Comparison of ENCODE assay signal across 8 mouse cellular contexts in genomic region chr2:113440326-113441197, GRCm38 (mm10).
DNase-seq lines count a peak whose midpoint lies in the region; ATAC-seq and TF ChIP-seq lines count a peak whose summit lies in the region.

No protein-coding gene starts in this region.

- H3K27ac ChIP-seq in gastrocnemius, adult 2 months: peak overlapping the region; percentile 57
- H3K27ac ChIP-seq in hindbrain, embryonic 16.5 days (ENCODE audit: low read depth, low read length): no peak overlapping the region
- H3K27ac ChIP-seq in liver, embryonic 11.5 days (ENCODE audit: low read depth, low read length): no peak overlapping the region; the same call in 1 of the 2 replicates

- H3K27me3 ChIP-seq in hindbrain, embryonic 16.5 days (replicated peaks; ENCODE audit: control insufficient read depth, insufficient read depth, low read length): no peaks in the 10 kb centered on the region
- no peaks in the 10 kb centered on the region for H3K27me3 ChIP-seq in liver, embryonic 11.5 days (replicated peaks; ENCODE audit: control insufficient read depth, insufficient read depth, low read length)

- WGBS in hindbrain, embryonic 16.5 days: 22% methylated on average over 22 of the region's 22 CpGs
- 8% methylated on average over 22 of the region's 22 CpGs for WGBS in liver, embryonic 11.5 days

- intact Hi-C loops in gastrocnemius, adult 2 months (cut with DNase I): no loop called here

- ATAC-seq in CD4-positive, CD25-positive, alpha-beta regulatory T cell, adult 4 months: peak; percentile 23
- ATAC-seq in hindbrain, embryonic 16.5 days: 0 out of 2 replicates have a peak, but pooled peaks have one; percentile 30
- ATAC-seq in liver, embryonic 11.5 days (replicated peaks; ENCODE audit: low FRiP score): peak; percentile 60; the same call in 1 of the 2 replicates
- peak; percentile 62 for ATAC-seq in monocyte, adult 5-6 weeks (replicated peaks; ENCODE audit: insufficient number of reproducible peaks, low FRiP score, low TSS enrichment, poor library complexity, severe bottlenecking)

- H3K4me3 ChIP-seq in gastrocnemius, adult 2 months: peak overlapping the region; percentile 69
- H3K4me3 ChIP-seq in hindbrain, embryonic 16.5 days (ENCODE audit: low read length): peak overlapping the region; percentile 22
- H3K4me3 ChIP-seq in liver, embryonic 11.5 days (ENCODE audit: low read depth, low read length): peak overlapping the region; percentile 40

- peak overlapping the region; percentile 50 for H3K4me2 ChIP-seq in hindbrain, embryonic 16.5 days (ENCODE audit: low read length)
- H3K4me2 ChIP-seq in liver, embryonic 11.5 days: peak overlapping the region; percentile 69

- H3K9ac ChIP-seq in hindbrain, embryonic 16.5 days (ENCODE audit: low read depth, low read length): 0 out of 2 replicates have a peak overlapping the region, but pooled peaks have one; percentile 40
- H3K9ac ChIP-seq in liver, embryonic 11.5 days (ENCODE audit: low read depth, low read length): peak overlapping the region; percentile 38

- H3K36me3 ChIP-seq in hindbrain, embryonic 16.5 days (ENCODE audit: control insufficient read depth, insufficient read depth, low read length): no peaks in the 10 kb centered on the region
- H3K36me3 ChIP-seq in liver, embryonic 11.5 days (ENCODE audit: control insufficient read depth, insufficient read depth, low read length): no peaks in the 10 kb centered on the region

- no peak for TF ChIP-seq CTCF in gastrocnemius, adult 2 months (IDR thresholded peaks at IDR 0.05)

- H3K4me1 ChIP-seq in hindbrain, embryonic 16.5 days (ENCODE audit: control insufficient read depth, insufficient read depth, low read depth, low read length): no peaks in the 10 kb centered on the region
- H3K4me1 ChIP-seq in liver, embryonic 11.5 days (replicated peaks; ENCODE audit: control insufficient read depth, insufficient read depth, low read length): no peaks in the 10 kb centered on the region

- DNase-seq in adrenal gland, postnatal 36 days: peak; percentile 54 to 58
- peak; percentile 48 for DNase-seq in gastrocnemius, adult 2 months
- peak; percentile 53 for DNase-seq in liver, embryonic 11.5 days (ENCODE audit: low spot score)
- DNase-seq in yolk sac, embryonic 10.5 days (ENCODE audit: low spot score): peak; percentile 81
- DNase-seq in frontal cortex, adult 2 months (ENCODE audit: extremely low spot score in 1 of 2, low spot score in 1 of 2): no peak

- no peaks in the 10 kb centered on the region for H3K9me3 ChIP-seq in hindbrain, embryonic 16.5 days (ENCODE audit: control insufficient read depth, low read length)
- H3K9me3 ChIP-seq in liver, embryonic 11.5 days (ENCODE audit: control insufficient read depth, low read length): no peaks in the 10 kb centered on the region

Comparison
In these comparisons a context has a peak if more than half of its experiments do, and no peak if none do; other contexts are left out.
1. DNase-seq: peak in adrenal gland, postnatal 36 days (2 of 2), gastrocnemius, adult 2 months (single experiment), liver, embryonic 11.5 days (single experiment) and yolk sac, embryonic 10.5 days (single experiment); none in frontal cortex, adult 2 months (0 of 2).
2. Peak in every context shown above with its lines, with median percentiles within 50 percentile points of each other: ATAC-seq and H3K4me3 ChIP-seq.